Mouse (Mus musculus): ENCODE measurements around the gene Cd27. TPM values are rescaled to one million over a fixed set of nuclear protein-coding genes. Genes with fewer than 3 reads are reported as not detected.
"Not testable (repeated sequence)": the region's sequence is repeated elsewhere in the genome, so short reads cannot be mapped to it uniquely, and the experiment has no call there.

Cd27 gene
- total and polyA plus RNA-seq, 3 experiments: 0.46 TPM; not detected in 2

GRCm38 (mm10) chr6:125266600-125266999 is 29.8 kb upstream of the Cd27 start:
- H3K79me2 ChIP-seq (ENCODE audit: control insufficient read depth, insufficient read depth, low read length, poor library complexity); H3K9me3 ChIP-seq (replicated peaks; ENCODE audit: insufficient read depth, low read length); H3K9ac ChIP-seq (ENCODE audit: control insufficient read depth, low read depth, low read length, poor library complexity, severe bottlenecking); DNase-seq (ENCODE audit: low read depth, low spot score); H3K27me3 ChIP-seq (ENCODE audit: control insufficient read depth in 1 of 2, insufficient read depth in 2 of 2, low read length in 2 of 2); H3K4me3 ChIP-seq (ENCODE audit: control insufficient read depth in 1 of 2, insufficient read depth in 1 of 2, low read depth in 2 of 2, low read length in 2 of 2); H3K27ac ChIP-seq (ENCODE audit: control insufficient read depth, low read depth, low read length): not testable (repeated sequence)
- Histone ChIP-seq H3K4me1 (ENCODE audit: control insufficient read depth in 1 of 2, insufficient read depth in 2 of 2, low read length in 2 of 2) (peaks cover 0 to 10% of the 10 kb centered on the region in 2 experiments; a peak in 3 of 4 replicates), H3K36me3 (ENCODE audit: control insufficient read depth in 1 of 2, insufficient read depth in 2 of 2, low read length in 2 of 2) (peaks cover 0 to 13% of the 10 kb centered on the region in 2 experiments; a peak in 2 of 4 replicates)
- TF ChIP-seq CTCF (IDR thresholded peaks at IDR 0.05 in 2 of 3, conservative IDR thresholded peaks at IDR 0.05 in 1 of 3; ENCODE audit: control insufficient read depth in 1 of 3, insufficient read depth in 1 of 3, low read depth in 2 of 3, low read length in 3 of 3, poor library complexity in 1 of 3, severe bottlenecking in 1 of 3): peak in 1 of 3 experiments; percentile 13; a peak in 1 of 6 replicates

DNA sequence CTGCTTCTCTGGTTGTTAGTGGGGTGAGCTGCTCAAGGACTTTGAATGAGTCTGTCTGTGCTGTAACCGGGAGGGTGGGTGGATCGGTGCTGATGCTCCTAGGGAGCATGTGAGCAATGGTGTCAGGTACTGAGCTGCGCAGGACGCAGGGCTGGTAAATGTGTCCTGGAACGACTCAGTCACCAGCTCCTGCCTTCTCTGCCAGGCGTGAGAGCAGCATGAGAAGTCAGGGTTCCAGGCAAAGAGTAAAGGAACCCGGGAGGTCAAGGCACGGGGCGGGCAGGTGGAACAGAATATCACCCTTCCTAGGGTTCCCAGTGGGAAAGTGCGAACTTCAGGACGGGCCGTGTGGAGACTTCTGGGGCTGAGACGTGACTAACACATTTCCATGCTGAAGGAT is 29.3 kb upstream of the Cd27 start:
- Histone ChIP-seq H3K27ac (ENCODE audit: control insufficient read depth, low read depth, low read length) (no peak overlapping the region), H3K27me3 (ENCODE audit: control insufficient read depth in 1 of 2, insufficient read depth in 2 of 2, low read length in 2 of 2) (peaks cover 4 to 7% of the 10 kb centered on the region in 2 experiments), H3K79me2 (ENCODE audit: control insufficient read depth, insufficient read depth, low read length, poor library complexity) (no peaks in the 10 kb centered on the region), H3K9me3 (replicated peaks; ENCODE audit: insufficient read depth, low read length) (no peaks in the 10 kb centered on the region), H3K4me3 (ENCODE audit: control insufficient read depth in 1 of 2, insufficient read depth in 1 of 2, low read depth in 2 of 2, low read length in 2 of 2) (no peak overlapping the region), H3K4me1 (ENCODE audit: control insufficient read depth in 1 of 2, insufficient read depth in 2 of 2, low read length in 2 of 2) (peaks cover 0 to 10% of the 10 kb centered on the region in 2 experiments; a peak in 3 of 4 replicates), H3K36me3 (ENCODE audit: control insufficient read depth in 1 of 2, insufficient read depth in 2 of 2, low read length in 2 of 2) (peaks cover 0 to 11% of the 10 kb centered on the region in 2 experiments; a peak in 2 of 4 replicates), H3K9ac (ENCODE audit: control insufficient read depth, low read depth, low read length, poor library complexity, severe bottlenecking) (no peak overlapping the region)
- no peak for TF ChIP-seq RAD21 (IDR thresholded peaks at IDR 0.05; ENCODE audit: low read depth, low read length)
- TF ChIP-seq E2F4 (IDR thresholded peaks at IDR 0.05; ENCODE audit: borderline replicate concordance, low read depth, low read length): no peak
- no peak for DNase-seq (ENCODE audit: low read depth, low spot score)

DNA sequence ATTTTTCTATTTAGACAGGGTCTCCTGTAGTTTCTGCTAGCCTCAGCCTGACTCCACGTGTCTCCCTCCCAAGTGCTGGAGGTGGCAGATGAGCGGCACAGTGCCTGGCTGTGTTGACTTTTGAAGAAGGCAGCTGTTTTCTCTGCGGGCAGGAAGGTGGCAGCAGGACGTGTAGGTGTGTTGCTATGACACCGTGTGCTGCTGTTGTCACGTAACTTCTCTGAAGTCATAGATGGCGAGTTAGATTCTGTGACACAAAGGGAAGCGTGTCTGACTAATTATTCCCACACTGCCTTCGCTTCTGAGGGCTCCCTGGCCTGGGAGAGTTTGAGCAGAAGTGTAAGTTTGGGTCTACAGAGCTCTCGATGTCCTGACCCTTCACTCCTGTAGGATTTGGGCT is 28.4 kb upstream of the Cd27 start:
- peak; percentile 28 for DNase-seq (ENCODE audit: low read depth, low spot score)
- TF ChIP-seq POLR2A (IDR thresholded peaks at IDR 0.05; ENCODE audit: control insufficient read depth in 1 of 2, insufficient read depth in 1 of 2, low read depth in 1 of 2, low read length in 2 of 2, poor library complexity in 1 of 2) (no peak), MYB (IDR thresholded peaks at IDR 0.05; ENCODE audit: low read depth, low read length) (no peak), UBTF (IDR thresholded peaks at IDR 0.05; ENCODE audit: borderline replicate concordance, insufficient read depth, low read depth, low read length) (no peak), NRF1 (IDR thresholded peaks at IDR 0.05; ENCODE audit: insufficient read depth, low read depth, low read length, poor library complexity, severe bottlenecking) (no peak), JUND (IDR thresholded peaks at IDR 0.05; ENCODE audit: low read depth, low read length) (no peak), MEF2A (IDR thresholded peaks at IDR 0.05; ENCODE audit: extremely low read depth, insufficient replicate concordance, low read depth, low read length, poor library complexity, severe bottlenecking) (no peak)
- H3K9ac ChIP-seq (ENCODE audit: control insufficient read depth, low read depth, low read length, poor library complexity, severe bottlenecking): no peak overlapping the region
- no peaks in the 10 kb centered on the region for H3K9me3 ChIP-seq (replicated peaks; ENCODE audit: insufficient read depth, low read length)
- H3K27me3 ChIP-seq (ENCODE audit: control insufficient read depth in 1 of 2, insufficient read depth in 2 of 2, low read length in 2 of 2): peaks cover 4 to 7% of the 10 kb centered on the region in 2 experiments
- peaks cover 0 to 4% of the 10 kb centered on the region in 2 experiments; a peak in 1 of 4 replicates for H3K36me3 ChIP-seq (ENCODE audit: control insufficient read depth in 1 of 2, insufficient read depth in 2 of 2, low read length in 2 of 2)
- H3K79me2 ChIP-seq (ENCODE audit: control insufficient read depth, insufficient read depth, low read length, poor library complexity): no peaks in the 10 kb centered on the region
- no peak overlapping the region for H3K27ac ChIP-seq (ENCODE audit: control insufficient read depth, low read depth, low read length)
- H3K4me3 ChIP-seq (ENCODE audit: control insufficient read depth in 1 of 2, insufficient read depth in 1 of 2, low read depth in 2 of 2, low read length in 2 of 2): no peak overlapping the region
- H3K4me1 ChIP-seq (ENCODE audit: control insufficient read depth in 1 of 2, insufficient read depth in 2 of 2, low read length in 2 of 2): peaks cover 0 to 3% of the 10 kb centered on the region in 2 experiments; a peak in 2 of 4 replicates

All from MEL (cell line).